Mouse (Mus musculus) heart, adult 18-20 months (tissue): Measurements from ENCODE around the gene Vmn1r218. TPM values are rescaled to one million over a fixed set of nuclear protein-coding genes. Genes with fewer than 3 reads are reported as not detected.
"Not testable (repeated sequence)": the region's sequence is repeated elsewhere in the genome, so short reads cannot be mapped to it uniquely, and the experiment has no call there.

Experiments
- DNase-seq, 2 experiments: peaks; one replicate each; pipeline ENCODE4 v3.0.0; 2021 to 2022; ENCODE audit warnings: mixed read lengths in 1 of 2
- long read RNA-seq, 2 experiments: library from polyadenylated mRNA; stranded (forward); transcript quantifications; one replicate each; pipeline ENCODE4 v2.0.0; 2021
- total RNA-seq, 2 experiments: library from RNA; stranded (reverse); gene quantifications; 2 replicates each; pipeline ENCODE4 v1.2.3; 2021

Vmn1r218 gene
- total RNA-seq, result not detected
- long read RNA-seq, experiment 1, result 0 reads
- long read RNA-seq, experiment 2, result 0 reads

DNA sequence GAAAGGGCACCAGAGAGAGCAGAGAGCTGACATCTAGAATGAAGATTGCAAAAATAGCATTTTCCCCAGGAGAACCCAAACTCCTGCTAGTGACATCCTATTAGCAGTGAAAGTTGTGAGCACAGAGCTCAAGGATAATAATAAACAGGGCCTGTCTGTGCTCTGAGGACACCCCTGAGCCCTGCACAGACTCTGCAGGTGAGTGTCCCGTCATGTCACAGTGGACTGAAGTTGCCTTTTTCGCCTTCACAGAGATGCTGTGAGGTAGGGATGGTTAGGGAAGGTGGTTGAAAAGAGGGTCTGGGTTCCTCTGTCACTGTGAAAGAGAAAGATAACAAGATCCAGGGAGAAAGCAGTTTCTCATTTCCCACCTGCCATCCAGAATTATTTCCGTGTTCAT is at the start of gene Vmn1r218:
TSS of gene Vmn1r218 (plus strand) at position 57 of the 400 bp plus-strand sequence.
- no peak for DNase-seq

DNA sequence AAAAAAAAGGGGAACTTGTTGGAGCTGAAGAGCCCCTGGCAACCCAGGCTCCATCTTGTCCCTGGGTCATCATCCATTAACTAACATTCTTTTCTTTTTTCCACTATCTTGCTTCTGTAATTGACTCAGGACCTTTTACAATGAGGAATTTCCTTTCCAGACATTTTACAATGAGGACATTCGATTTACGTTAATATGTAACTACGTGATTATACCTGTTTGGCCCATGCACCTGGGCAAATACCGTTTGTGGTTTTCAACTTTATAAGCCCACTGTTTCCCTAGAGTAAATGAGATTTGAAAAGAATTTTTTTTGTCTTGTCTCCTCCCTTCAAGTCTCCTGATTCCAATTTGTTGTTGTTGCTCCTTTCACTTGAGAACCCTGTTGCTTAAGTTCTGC is 38.6 kb upstream of the Vmn1r218 start:
- no peak for DNase-seq

DNA sequence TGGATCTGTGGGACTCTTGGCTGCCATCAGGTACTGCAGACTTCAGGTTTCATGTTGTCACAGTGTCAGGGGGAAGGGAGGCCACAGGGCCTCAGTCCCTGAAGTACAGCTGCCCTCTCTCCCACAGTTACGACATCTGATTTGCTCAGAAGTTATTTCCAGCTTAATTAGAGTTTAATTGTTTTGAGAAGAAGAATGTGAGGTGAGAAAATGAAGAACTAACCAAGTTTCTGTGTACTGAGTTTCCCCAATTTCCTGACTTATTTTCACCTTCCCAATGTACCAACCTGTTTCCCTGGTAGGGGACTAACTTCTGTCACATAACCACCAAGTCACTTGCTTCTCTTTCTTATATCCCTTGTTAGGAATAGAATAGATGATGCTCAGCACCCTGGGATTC is 14.8 kb upstream of the Vmn1r218 start, which contains the start of gene Vmn1r217:
TSS of gene Vmn1r217 (minus strand) at position 101 of the 400 bp plus-strand sequence.
- DNase-seq, result not testable (repeated sequence)

DNA sequence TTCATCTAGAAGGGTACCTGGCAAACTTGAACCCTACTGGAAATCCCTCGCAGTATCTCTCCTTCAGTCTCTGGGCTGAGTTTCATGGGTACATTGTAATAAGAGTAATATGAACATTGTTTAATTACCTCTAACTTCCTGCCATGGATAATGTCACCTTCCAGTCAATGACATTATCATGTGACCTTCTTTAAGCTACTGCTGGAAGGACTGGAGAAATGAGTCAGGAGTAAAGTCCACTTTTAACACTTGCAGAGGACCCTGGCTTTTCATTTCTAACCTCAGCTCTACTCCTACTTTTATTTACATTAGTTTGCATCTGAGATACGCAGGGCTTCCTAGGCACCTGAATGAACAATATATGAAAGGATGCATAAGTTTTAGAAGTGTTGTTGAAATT is 12.3 kb upstream of the Vmn1r218 start:
- no peak for DNase-seq

DNA sequence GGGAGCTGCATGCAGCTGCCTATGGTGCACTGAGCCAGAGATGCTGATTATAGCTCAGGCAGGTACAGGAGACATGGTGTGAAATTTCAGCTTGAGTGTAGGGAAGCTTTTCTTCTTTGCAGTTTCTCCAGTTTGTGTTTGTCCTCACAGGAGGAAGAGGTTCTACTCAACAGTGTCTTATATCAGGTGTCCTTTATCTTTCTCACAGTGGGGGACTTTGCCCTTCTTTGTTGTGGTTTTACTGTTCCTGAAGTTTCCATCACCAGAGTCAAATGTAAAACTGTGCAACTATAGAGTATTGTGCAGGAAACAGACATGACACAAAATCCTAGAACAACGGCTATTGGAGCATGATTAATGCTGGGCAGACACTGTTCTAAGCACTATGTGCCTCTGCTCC is 546 bp downstream of the Vmn1r218 start:
- DNase-seq, result no peak

DNA sequence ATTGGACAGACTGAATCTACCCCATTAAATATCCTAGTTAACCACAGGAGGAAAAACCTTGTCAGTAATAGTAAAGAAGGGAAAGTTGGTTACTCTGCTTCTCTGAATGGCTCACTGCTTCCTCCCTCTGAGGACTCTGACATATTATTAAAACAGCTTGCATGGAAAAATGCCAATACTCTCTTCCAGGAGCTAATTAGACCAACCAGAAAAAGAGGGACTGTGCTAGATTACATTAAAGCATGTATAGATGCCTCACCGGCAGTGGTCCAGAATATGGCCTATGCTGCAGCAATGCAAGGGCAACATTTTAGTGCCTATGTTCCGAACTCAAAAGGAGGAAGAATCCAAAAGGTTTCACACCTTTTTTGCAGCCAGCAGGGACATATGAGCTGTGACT is 5.9 kb downstream of the Vmn1r218 start:
- no peak for DNase-seq

DNA sequence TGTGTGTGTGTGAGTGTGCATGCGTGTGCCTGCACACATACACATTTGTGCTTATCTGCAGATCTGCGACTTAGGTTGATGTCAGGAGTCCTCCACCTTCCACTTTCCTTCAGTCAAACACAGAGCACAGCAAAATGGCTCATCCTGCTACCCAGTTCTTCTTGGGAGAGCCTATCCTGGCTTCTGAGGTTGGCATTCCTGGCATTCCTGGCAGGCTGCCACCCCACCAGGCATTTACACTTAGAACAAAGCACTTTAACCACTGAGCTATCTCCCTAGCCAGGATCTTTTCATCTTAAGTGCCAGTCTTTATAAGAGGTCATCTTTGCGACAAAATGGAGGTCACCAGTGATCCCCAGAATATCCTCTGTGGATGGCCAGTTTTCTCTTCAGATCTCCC is 24.9 kb downstream of the Vmn1r218 start:
- DNase-seq, result no peak

DNA sequence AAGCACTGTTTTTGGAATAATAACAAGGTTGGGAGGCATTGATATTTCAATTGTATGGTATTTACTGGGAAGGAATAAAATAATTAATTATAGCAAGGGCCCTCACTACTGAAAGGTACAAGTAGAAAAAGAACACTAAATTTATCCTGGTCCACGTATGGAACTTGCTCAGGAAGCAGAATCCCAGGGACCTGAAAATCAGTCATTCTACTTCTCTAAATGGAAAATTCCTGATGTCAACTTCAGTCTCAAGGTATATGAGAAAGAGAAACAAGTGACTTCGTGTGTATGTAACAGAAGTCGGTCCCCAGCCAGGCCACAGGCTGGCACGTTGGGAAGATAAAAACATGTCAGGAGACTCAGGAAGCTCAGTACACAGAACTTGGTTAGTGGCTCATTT is 26.1 kb downstream of the Vmn1r218 start, which contains the start of gene Vmn1r219:
TSS of gene Vmn1r219 (plus strand) at position 301 of the 400 bp plus-strand sequence.
- no peak for DNase-seq

DNA sequence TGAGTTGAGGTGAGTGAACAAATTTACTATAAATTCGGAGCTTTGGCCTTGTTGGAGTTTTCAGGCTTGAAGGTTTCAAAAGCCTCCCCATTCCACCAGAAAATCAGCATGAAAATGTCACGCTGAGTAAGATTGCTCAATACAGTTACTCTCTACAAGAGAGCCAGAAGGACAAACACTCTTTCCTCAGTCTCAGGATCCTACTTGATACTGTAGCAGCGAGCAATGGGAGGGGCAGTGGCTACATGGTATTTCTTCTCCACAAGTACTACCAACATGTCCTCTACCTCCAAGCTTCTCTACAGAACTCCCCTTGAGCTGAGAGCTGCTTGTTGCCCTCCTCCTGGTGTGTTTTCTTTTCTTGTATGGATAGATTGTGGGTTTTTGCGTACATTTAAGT is 33.5 kb downstream of the Vmn1r218 start:
- DNase-seq, result not testable (repeated sequence)

DNA sequence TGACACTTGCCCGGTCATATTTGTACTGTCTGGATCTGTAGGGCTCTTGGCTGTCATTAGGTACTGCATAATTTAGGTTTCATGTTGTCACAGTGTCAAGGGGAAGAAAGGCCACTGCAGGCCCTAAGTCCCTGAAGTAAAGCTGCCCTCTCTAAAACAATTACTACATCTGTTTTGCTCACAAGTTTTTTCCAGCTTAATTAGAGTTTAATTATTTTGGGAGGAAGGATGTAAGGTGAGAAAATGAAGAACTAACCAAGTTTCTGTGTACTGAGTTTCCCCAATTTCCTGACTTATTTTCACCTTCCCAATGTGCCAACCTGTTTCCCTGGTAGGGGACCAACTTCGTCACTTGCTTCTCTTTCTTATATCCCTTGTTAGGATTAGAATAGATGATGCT is 54.9 kb downstream of the Vmn1r218 start, which contains the start of gene Vmn1r220:
TSS of gene Vmn1r220 (minus strand) at position 101 of the 400 bp plus-strand sequence.
- DNase-seq, result no peak

Other genes with a start within 250 kb of the Vmn1r218 start
- not detected for gene Vmn1r212, start 248.9 kb upstream of the Vmn1r218 start, total RNA-seq
- gene Vmn1r213, start 125.5 kb upstream of the Vmn1r218 start, total RNA-seq, result not detected
- not detected for gene Vmn1r214, start 102.7 kb upstream of the Vmn1r218 start, total RNA-seq
- not detected for gene Vmn1r215, start 65.1 kb upstream of the Vmn1r218 start, total RNA-seq
- not detected for gene Vmn1r217, start 14.9 kb upstream of the Vmn1r218 start, total RNA-seq
- not detected for gene Vmn1r219, start 26.2 kb downstream of the Vmn1r218 start, total RNA-seq
- gene Vmn1r220, start 54.8 kb downstream of the Vmn1r218 start, total RNA-seq, result not detected
- gene Vmn1r221, start 81.0 kb downstream of the Vmn1r218 start, total RNA-seq, result not detected
- not detected for gene Vmn1r222, start 102.8 kb downstream of the Vmn1r218 start, total RNA-seq
- gene Vmn1r223, start 114.0 kb downstream of the Vmn1r218 start, total RNA-seq, result not detected
- gene Zfp322a, start 236.1 kb downstream of the Vmn1r218 start, total RNA-seq, result 10 to 100 TPM; 16.7 to 17.3 TPM